Mouse (Mus musculus): ENCODE measurements around the gene Piezo1. TPM values are rescaled to one million over a fixed set of nuclear protein-coding genes. Genes with fewer than 3 reads are reported as not detected.

Gene Piezo1
- polyA plus RNA-seq, 1 experiment from 2014 or later, result 5.5 TPM

DNA sequence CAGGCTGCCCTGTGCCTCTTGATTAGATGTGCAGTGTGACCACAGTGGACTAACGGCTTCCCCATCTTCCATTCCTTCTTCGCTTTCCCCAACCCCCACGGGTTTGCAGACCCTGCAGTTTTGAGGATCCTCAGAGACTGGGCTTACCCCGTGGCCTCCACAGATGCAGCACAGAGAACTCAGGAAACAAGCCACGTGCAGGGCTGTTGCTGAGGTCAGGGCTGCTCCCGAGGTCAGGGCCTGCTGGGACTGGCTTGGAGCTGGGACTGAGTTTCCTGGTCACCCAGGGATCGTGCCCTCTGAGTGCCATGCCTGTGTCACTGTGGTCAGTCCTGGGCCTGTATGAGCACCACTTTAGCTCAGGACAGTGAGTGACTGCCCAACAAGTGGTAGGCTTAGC lies 86.1 kb downstream of the Piezo1 start:
- H3K9me3 ChIP-seq (ENCODE audit: control insufficient read depth, low read length), result no peaks in the 10 kb centered on the region
- no peak overlapping the region for H3K9ac ChIP-seq (ENCODE audit: low read length)
- peaks cover 2% of the 10 kb centered on the region for H3K36me3 ChIP-seq (ENCODE audit: control insufficient read depth, insufficient read depth, low read length)
- ATAC-seq (ENCODE audit: insufficient read depth, low FRiP score, low TSS enrichment), result no peak
- H3K4me2 ChIP-seq (ENCODE audit: low read depth), result no peak overlapping the region
- no peak for DNase-seq (ENCODE audit: low spot score)
- H3K4me1 ChIP-seq (ENCODE audit: control insufficient read depth, insufficient read depth, low read length), result peaks cover 12% of the 10 kb centered on the region; the same call in 1 of the 2 replicates
- 75% methylated on average over 7 of the region's 7 CpGs for WGBS
- peaks cover 18% of the 10 kb centered on the region for H3K27me3 ChIP-seq (ENCODE audit: control insufficient read depth, insufficient read depth, low read length)
- no peak overlapping the region for H3K27ac ChIP-seq (ENCODE audit: low read depth, low read length)
- H3K4me3 ChIP-seq (ENCODE audit: low read depth, low read length), result no peak overlapping the region

DNA sequence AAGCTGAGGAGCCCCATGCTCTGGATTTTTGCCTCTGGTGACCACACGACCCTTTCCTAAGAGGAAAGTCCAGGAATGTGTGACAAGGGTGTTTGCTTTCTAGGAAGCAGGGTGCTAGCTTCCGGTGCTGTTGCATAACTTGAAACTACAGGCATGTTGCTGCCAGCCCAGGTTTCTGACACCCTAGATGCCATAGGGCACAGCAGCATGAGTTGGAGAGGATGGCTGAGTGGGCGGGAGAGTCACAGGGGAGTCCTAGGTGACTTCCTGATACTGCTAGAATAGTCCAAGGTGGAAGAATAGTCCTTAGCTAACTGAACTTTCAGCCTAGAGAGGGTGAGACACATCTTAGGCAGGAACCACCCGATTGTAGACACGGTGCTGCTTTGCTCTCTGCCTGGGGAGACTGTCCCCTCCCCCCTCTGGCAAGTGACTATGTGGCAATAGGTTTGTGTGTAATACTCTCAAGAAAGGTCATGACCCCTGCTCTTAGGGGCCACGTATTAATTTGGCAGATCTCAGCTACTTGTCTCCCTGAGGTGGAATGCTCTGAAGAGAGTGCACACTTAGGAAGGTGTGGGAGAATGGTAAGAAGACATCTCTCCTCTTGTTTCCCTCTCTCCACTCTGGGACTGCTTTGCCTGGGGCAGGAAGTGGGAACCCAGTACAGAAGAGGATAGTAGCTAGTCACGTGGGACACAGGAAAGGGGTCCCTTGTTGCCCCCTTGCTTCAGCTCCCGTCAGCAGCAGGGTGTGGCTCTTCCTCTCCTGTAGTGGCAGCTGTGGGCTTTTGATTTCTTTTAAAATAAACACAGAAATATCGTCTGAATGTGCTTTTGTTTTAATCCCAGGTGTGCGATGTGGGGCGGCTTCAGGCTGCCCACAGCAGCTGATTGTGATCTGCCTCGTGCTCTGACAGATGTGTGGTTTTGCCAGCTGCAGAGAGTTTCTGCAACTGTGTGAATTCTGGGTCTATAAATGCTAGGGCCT lies 87.2 kb downstream of the Piezo1 start:
- Histone ChIP-seq H3K4me1 (ENCODE audit: control insufficient read depth, insufficient read depth, low read length) (peaks cover 12% of the 10 kb centered on the region; the same call in 1 of the 2 replicates), H3K4me2 (ENCODE audit: low read depth) (no peak overlapping the region), H3K4me3 (ENCODE audit: low read depth, low read length) (no peak overlapping the region), H3K9me3 (ENCODE audit: control insufficient read depth, low read length) (no peaks in the 10 kb centered on the region), H3K27me3 (ENCODE audit: control insufficient read depth, insufficient read depth, low read length) (peaks cover 26% of the 10 kb centered on the region), H3K27ac (ENCODE audit: low read depth, low read length) (no peak overlapping the region), H3K9ac (ENCODE audit: low read length) (no peak overlapping the region), H3K36me3 (ENCODE audit: control insufficient read depth, insufficient read depth, low read length) (peaks cover 2% of the 10 kb centered on the region)
- DNase-seq (ENCODE audit: low spot score), result no peak
- no peak for ATAC-seq (ENCODE audit: insufficient read depth, low FRiP score, low TSS enrichment)
- WGBS, result 70% methylated on average over 12 of the region's 12 CpGs

DNA sequence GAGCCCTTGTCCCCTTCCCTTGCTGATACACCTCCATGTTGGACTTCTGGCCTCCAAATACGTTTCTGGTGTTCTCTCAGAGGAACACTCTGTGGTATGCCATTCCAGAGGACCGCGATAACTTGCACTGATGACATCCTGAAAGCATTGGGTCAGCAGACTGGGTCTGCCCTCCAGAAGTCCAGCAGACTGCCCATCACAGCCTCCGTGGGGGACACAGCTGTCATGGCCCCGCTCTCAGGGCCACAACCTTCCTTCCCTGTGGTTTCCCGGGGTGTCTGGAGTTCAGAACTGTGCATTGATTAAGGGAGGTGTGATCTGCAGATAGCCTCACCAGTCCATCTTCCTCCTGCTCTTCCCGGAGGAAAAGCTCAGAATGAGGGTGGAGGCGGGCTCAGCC lies 88.6 kb downstream of the Piezo1 start:
- H3K27me3 ChIP-seq (ENCODE audit: control insufficient read depth, insufficient read depth, low read length), result peaks cover 32% of the 10 kb centered on the region
- H3K27ac ChIP-seq (ENCODE audit: low read depth, low read length), result no peak overlapping the region
- peaks cover 2% of the 10 kb centered on the region for H3K36me3 ChIP-seq (ENCODE audit: control insufficient read depth, insufficient read depth, low read length)
- no peak overlapping the region for H3K4me3 ChIP-seq (ENCODE audit: low read depth, low read length)
- H3K4me1 ChIP-seq (ENCODE audit: control insufficient read depth, insufficient read depth, low read length), result peaks cover 12% of the 10 kb centered on the region; the same call in 1 of the 2 replicates
- H3K9ac ChIP-seq (ENCODE audit: low read length), result no peak overlapping the region
- no peak for ATAC-seq (ENCODE audit: insufficient read depth, low FRiP score, low TSS enrichment)
- no peaks in the 10 kb centered on the region for H3K9me3 ChIP-seq (ENCODE audit: control insufficient read depth, low read length)
- 72% methylated on average over 8 of the region's 8 CpGs for WGBS
- no peak overlapping the region for H3K4me2 ChIP-seq (ENCODE audit: low read depth)
- DNase-seq (ENCODE audit: low spot score), result no peak

DNA sequence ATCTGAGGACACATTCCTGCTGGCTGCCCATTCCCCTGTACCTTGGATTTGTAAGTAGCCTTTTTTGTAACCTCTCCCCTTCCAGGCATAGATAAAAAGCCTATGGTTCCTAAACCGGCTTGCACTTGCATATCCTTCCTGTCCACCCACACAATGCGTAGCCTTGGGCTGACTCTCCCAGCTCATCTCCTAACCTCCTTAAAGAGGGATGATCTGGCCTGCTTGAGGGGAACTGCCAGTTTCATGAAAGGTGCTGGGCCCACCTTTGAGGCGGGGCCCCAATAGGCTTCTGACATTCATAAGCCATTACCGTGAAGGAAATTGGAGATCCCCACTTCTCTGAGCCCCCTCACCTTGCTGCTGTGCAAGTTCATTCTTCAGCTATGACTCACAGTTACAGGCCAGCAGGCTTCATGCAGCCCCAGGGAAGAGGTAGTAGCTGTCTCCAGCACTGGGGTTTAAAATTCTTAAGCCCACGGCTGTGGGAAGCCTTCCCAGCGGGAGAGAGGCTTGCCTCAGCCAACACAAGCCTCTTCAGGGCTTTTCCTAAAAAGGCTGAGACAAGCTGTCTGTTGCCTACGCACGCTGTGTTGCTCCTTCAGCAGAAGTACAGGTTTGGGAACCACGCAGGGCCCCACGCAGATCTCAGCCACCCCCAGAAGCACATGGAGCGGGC lies 89.5 kb downstream of the Piezo1 start:
- no peak for ATAC-seq (ENCODE audit: insufficient read depth, low FRiP score, low TSS enrichment)
- Histone ChIP-seq H3K4me2 (ENCODE audit: low read depth) (no peak overlapping the region), H3K27ac (ENCODE audit: low read depth, low read length) (no peak overlapping the region), H3K4me1 (ENCODE audit: control insufficient read depth, insufficient read depth, low read length) (peaks cover 12% of the 10 kb centered on the region; the same call in 1 of the 2 replicates), H3K4me3 (ENCODE audit: low read depth, low read length) (no peak overlapping the region), H3K9ac (ENCODE audit: low read length) (no peak overlapping the region), H3K9me3 (ENCODE audit: control insufficient read depth, low read length) (no peaks in the 10 kb centered on the region), H3K27me3 (ENCODE audit: control insufficient read depth, insufficient read depth, low read length) (peaks cover 32% of the 10 kb centered on the region), H3K36me3 (ENCODE audit: control insufficient read depth, insufficient read depth, low read length) (no peaks in the 10 kb centered on the region)
- 62% methylated on average over 11 of the region's 11 CpGs for WGBS
- no peak for DNase-seq (ENCODE audit: low spot score)

DNA sequence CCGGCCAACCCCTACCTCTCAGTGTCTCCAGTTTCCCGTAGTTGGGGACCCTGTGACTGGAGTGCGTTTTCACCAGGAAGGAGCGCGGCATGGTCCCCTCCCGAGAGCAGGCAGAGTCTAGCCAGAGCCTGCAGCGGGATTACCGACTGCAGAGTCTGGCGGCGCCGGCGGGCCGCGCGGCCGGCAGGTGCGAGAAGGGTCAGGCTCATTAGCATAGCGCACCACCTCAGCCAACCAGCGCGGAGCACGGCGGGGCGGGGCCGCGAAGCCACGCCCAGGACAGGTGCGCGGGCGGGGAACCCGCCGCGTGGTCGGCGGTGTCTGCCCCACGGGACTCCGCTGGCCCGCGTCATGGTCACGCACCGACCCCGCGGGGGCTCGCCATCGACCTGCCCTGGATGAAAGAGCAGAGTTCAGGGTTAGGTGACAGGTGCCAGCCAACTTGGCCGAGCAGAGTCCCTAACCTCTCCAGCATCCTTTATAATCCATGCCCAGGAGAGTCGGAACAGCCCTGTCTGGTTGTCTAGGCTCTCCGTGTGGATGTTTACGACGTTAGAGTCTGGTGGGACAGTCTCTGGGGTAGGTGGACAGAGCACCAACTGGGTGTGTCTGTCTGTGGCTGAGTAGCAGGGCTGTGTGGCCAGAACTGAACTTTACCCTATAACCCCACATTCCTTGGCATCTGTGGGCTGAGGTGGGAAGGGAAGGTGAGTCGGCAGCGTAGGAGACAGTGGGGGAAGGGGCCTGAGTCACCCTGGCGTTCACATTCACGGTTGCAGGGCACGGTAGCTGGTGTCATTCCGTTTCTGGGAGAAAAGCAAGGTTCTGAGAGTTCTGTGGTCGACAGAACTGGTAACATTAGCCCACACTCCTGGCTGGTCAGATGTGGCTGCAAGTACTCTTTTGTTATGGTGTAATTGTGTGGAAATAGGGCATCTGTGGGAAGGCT lies 90.3 kb downstream of the Piezo1 start, which contains the start of gene Snai3:
Gene Snai3 (minus strand): TSS at position 210 of the 949 bp plus-strand sequence.
- Histone ChIP-seq H3K4me1 (ENCODE audit: control insufficient read depth, insufficient read depth, low read length) (peaks cover 12% of the 10 kb centered on the region; the same call in 1 of the 2 replicates), H3K4me2 (ENCODE audit: low read depth) (peak within 1 kb of the TSS; percentile 48), H3K9me3 (ENCODE audit: control insufficient read depth, low read length) (no peaks in the 10 kb centered on the region), H3K4me3 (ENCODE audit: low read depth, low read length) (peak within 1 kb of the TSS; percentile 21), H3K27me3 (ENCODE audit: control insufficient read depth, insufficient read depth, low read length) (peaks cover 32% of the 10 kb centered on the region), H3K27ac (ENCODE audit: low read depth, low read length) (no peak within 1 kb of the TSS), H3K9ac (ENCODE audit: low read length) (peak within 1 kb of the TSS; percentile 14), H3K36me3 (ENCODE audit: control insufficient read depth, insufficient read depth, low read length) (no peaks in the 10 kb centered on the region)
- 3% methylated on average over 48 of the region's 56 CpGs for WGBS
- DNase-seq (ENCODE audit: low spot score) (peak; percentile 52), ATAC-seq (ENCODE audit: insufficient read depth, low FRiP score, low TSS enrichment) (peak; percentile 55; the same call in 1 of the 2 replicates)

DNA sequence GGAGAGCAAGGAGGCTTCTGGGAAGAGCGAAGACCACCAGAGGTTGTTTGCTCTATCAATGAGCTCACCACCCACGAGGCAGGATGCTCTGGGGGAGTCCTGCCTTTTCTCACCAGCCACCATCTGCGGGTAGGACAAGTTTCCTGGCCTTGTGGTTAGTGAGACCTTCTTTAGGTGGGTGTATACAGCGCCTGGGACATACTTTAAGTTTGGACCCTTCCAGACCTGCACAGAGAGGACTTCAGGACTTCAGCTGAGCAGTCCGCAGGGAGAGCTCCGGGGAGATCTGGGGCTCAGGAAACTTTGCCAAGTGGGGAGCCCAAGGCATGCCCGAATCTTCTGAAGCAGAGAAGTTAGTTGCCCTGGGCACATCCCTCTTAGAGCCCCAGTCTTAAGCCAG lies 91.1 kb downstream of the Piezo1 start:
- peaks cover 32% of the 10 kb centered on the region for H3K27me3 ChIP-seq (ENCODE audit: control insufficient read depth, insufficient read depth, low read length)
- WGBS, result 30% methylated on average over 7 of the region's 7 CpGs

DNA sequence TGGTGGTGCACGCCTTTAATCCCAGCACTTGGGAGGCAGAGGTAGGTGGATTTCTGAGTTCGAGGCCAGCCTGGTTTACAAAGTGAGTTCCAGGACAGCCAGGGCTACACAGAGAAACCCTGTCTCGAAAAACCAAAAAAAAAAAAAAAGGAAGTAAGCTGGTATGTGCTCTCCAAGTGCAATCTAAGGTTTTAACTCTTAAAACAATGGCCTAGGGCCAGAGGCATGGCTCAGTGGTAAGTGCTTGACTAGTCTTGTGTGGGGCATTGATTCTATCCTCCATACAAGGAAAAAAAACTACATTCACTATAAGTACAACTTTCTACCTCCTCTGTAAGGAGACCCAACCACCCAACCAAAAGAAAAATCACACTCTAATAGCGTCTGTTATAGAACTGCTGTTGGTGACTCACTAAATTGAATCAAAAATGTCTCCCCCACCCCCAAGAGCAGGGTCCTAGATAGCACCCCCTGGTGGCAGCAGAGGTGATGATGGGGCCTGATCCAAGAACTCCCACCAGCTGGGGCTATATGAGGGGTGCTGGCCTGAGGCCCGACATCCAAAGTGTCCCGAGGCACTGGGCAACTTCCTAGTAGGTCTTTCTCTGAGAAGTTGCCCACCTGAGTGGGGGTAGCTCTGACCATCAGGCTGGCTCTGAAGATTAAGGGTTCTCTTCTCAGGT lies 91.8 kb downstream of the Piezo1 start:
- WGBS, result 59% methylated on average over 5 of the region's 6 CpGs
- Histone ChIP-seq H3K27me3 (ENCODE audit: control insufficient read depth, insufficient read depth, low read length) (peaks cover 32% of the 10 kb centered on the region), H3K9me3 (ENCODE audit: control insufficient read depth, low read length) (no peaks in the 10 kb centered on the region), H3K36me3 (ENCODE audit: control insufficient read depth, insufficient read depth, low read length) (no peaks in the 10 kb centered on the region), H3K4me1 (ENCODE audit: control insufficient read depth, insufficient read depth, low read length) (peaks cover 12% of the 10 kb centered on the region; the same call in 1 of the 2 replicates), H3K9ac (ENCODE audit: low read length) (no peak overlapping the region), H3K4me3 (ENCODE audit: low read depth, low read length) (no peak overlapping the region), H3K4me2 (ENCODE audit: low read depth) (no peak overlapping the region), H3K27ac (ENCODE audit: low read depth, low read length) (no peak overlapping the region)
- ATAC-seq (ENCODE audit: insufficient read depth, low FRiP score, low TSS enrichment) (no peak), DNase-seq (ENCODE audit: low spot score) (no peak)

More for the DNA sequence above, 91.1 kb downstream of the Piezo1 start:
- no peak overlapping the region for H3K4me3 ChIP-seq (ENCODE audit: low read depth, low read length)
- peak overlapping the region; percentile 48 for H3K4me2 ChIP-seq (ENCODE audit: low read depth)
- peaks cover 12% of the 10 kb centered on the region; the same call in 1 of the 2 replicates for H3K4me1 ChIP-seq (ENCODE audit: control insufficient read depth, insufficient read depth, low read length)
- H3K9ac ChIP-seq (ENCODE audit: low read length), result no peak overlapping the region
- no peak overlapping the region for H3K27ac ChIP-seq (ENCODE audit: low read depth, low read length)
- no peak for ATAC-seq (ENCODE audit: insufficient read depth, low FRiP score, low TSS enrichment)
- no peaks in the 10 kb centered on the region for H3K9me3 ChIP-seq (ENCODE audit: control insufficient read depth, low read length)
- DNase-seq (ENCODE audit: low spot score), result no peak
- H3K36me3 ChIP-seq (ENCODE audit: control insufficient read depth, insufficient read depth, low read length), result no peaks in the 10 kb centered on the region

All from neural tube, embryonic 11.5 days (tissue).